8 mouse cellular contexts compared by ENCODE assay signal in genomic region chr11:70465824-70466223, GRCm38 (mm10). TPM values are rescaled to one million over a fixed set of nuclear protein-coding genes. Genes with fewer than 3 reads are reported as not detected.
A peak's percentile ranks its signal among the peaks of the same experiment; 100 is the strongest.
DNase-seq lines count a peak whose midpoint lies in the region; ATAC-seq lines count a peak whose summit lies in the region.

No protein-coding gene starts in this region.

- peak; percentile 40 to 61 for DNase-seq in heart, adult 18-20 months
- DNase-seq in heart, postnatal 25 days (ENCODE audit: low spot score): no peak
- DNase-seq in embryonic facial prominence, embryonic 11.5 days (ENCODE audit: low spot score): peak; percentile 15
- DNase-seq in heart, postnatal 4 days: peak; percentile 65
- peak; percentile 22 for DNase-seq in neural tube, embryonic 11.5 days (ENCODE audit: low spot score)
- DNase-seq in spleen, postnatal 10 days (ENCODE audit: low spot score in 2 of 2): no peak
- DNase-seq in thymus, postnatal 25 days: no peak

- H3K27ac ChIP-seq in embryonic facial prominence, embryonic 11.5 days (replicated peaks; ENCODE audit: low read depth, low read length): no peak overlapping the region
- no peak overlapping the region for H3K27ac ChIP-seq in limb, embryonic 12.5 days
- no peak overlapping the region for H3K27ac ChIP-seq in neural tube, embryonic 11.5 days (ENCODE audit: low read depth, low read length)

- WGBS in embryonic facial prominence, embryonic 11.5 days: 12% methylated on average over 23 of the region's 23 CpGs
- WGBS in limb, embryonic 12.5 days: 10% methylated on average over 23 of the region's 23 CpGs
- WGBS in neural tube, embryonic 11.5 days: 21% methylated on average over 23 of the region's 23 CpGs

- peak overlapping the region; percentile 35 for H3K4me2 ChIP-seq in embryonic facial prominence, embryonic 11.5 days (ENCODE audit: low read depth, low read length)
- H3K4me2 ChIP-seq in limb, embryonic 12.5 days: peak overlapping the region; percentile 53
- H3K4me2 ChIP-seq in neural tube, embryonic 11.5 days (ENCODE audit: low read depth): no peak overlapping the region

- H3K9ac ChIP-seq in embryonic facial prominence, embryonic 11.5 days (replicated peaks; ENCODE audit: low read length): peak overlapping the region; percentile 37
- peak overlapping the region; percentile 52 for H3K9ac ChIP-seq in limb, embryonic 12.5 days (replicated peaks)
- H3K9ac ChIP-seq in neural tube, embryonic 11.5 days (ENCODE audit: low read length): no peak overlapping the region; the same call in 1 of the 2 replicates

- 0 out of 2 replicates have a peak overlapping the region, but pooled peaks have one; percentile 17 for H3K4me3 ChIP-seq in embryonic facial prominence, embryonic 11.5 days (ENCODE audit: low read depth, low read length)
- H3K4me3 ChIP-seq in limb, embryonic 12.5 days (replicated peaks): peak overlapping the region; percentile 27
- H3K4me3 ChIP-seq in neural tube, embryonic 11.5 days (ENCODE audit: low read depth, low read length): no peak overlapping the region

- no peaks in the 10 kb centered on the region for H3K36me3 ChIP-seq in embryonic facial prominence, embryonic 11.5 days (replicated peaks; ENCODE audit: control insufficient read depth, insufficient read depth, low read depth, low read length)
- no peaks in the 10 kb centered on the region for H3K36me3 ChIP-seq in limb, embryonic 12.5 days
- no peaks in the 10 kb centered on the region for H3K36me3 ChIP-seq in neural tube, embryonic 11.5 days (ENCODE audit: control insufficient read depth, insufficient read depth, low read length)

- intact Hi-C loops in heart, postnatal 25 days (cut with DNase I): no loop called here

- ATAC-seq in embryonic facial prominence, embryonic 11.5 days (replicated peaks; ENCODE audit: insufficient number of reproducible peaks, low FRiP score, low TSS enrichment, low read depth): no peak
- ATAC-seq in limb, embryonic 12.5 days (ENCODE audit: insufficient number of reproducible peaks, insufficient read depth, low FRiP score, low TSS enrichment, low read depth): no peak
- ATAC-seq in neural tube, embryonic 11.5 days (ENCODE audit: insufficient read depth, low FRiP score, low TSS enrichment): no peak

- H3K9me3 ChIP-seq in embryonic facial prominence, embryonic 11.5 days (replicated peaks; ENCODE audit: control insufficient read depth, low read length): no peaks in the 10 kb centered on the region
- H3K9me3 ChIP-seq in limb, embryonic 12.5 days: no peaks in the 10 kb centered on the region
- H3K9me3 ChIP-seq in neural tube, embryonic 11.5 days (ENCODE audit: control insufficient read depth, low read length): no peaks in the 10 kb centered on the region

- no peaks in the 10 kb centered on the region; the same call in 1 of the 2 replicates for H3K4me1 ChIP-seq in embryonic facial prominence, embryonic 11.5 days (ENCODE audit: control insufficient read depth, insufficient read depth, low read length)
- H3K4me1 ChIP-seq in limb, embryonic 12.5 days (replicated peaks): peaks cover 10% of the 10 kb centered on the region
- H3K4me1 ChIP-seq in neural tube, embryonic 11.5 days (ENCODE audit: control insufficient read depth, insufficient read depth, low read length): no peaks in the 10 kb centered on the region

- H3K27me3 ChIP-seq in embryonic facial prominence, embryonic 11.5 days (ENCODE audit: control insufficient read depth, insufficient read depth, low read length): peaks cover 13% of the 10 kb centered on the region
- H3K27me3 ChIP-seq in limb, embryonic 12.5 days: peaks cover 64% of the 10 kb centered on the region
- H3K27me3 ChIP-seq in neural tube, embryonic 11.5 days (ENCODE audit: control insufficient read depth, insufficient read depth, low read length): peaks cover 4% of the 10 kb centered on the region

RNA-seq across cellular contexts. Expression of gene Cxcl16, which starts 6.0 kb away (rescaled TPM):
- total RNA-seq in heart, adult 18-20 months (2021): 1 to 10 TPM; 8.3 to 9.9 TPM
- 1 to 10 TPM; 8.4 to 9.4 TPM for total RNA-seq in heart, postnatal 25 days (2021)
- polyA plus RNA-seq in embryonic facial prominence, embryonic 11.5 days (2014; fragmentation: Nextera tagmentation; extraction: Ambion mirVana): 0.81 and 0.91 TPM in 2 replicates
- 1 to 10 TPM; 6.2 to 6.5 TPM for total RNA-seq in heart, postnatal 4 days (2021)
- polyA plus RNA-seq in limb, embryonic 12.5 days (2016; fragmentation: Nextera tagmentation; extraction: Ambion mirVana): 1.1 and 1.9 TPM in 2 replicates
- 0.84 and 0.93 TPM in 2 replicates for polyA plus RNA-seq in neural tube, embryonic 11.5 days (2014; fragmentation: Nextera tagmentation; extraction: Ambion mirVana)

RNA-seq across cellular contexts. Expression of gene Zmynd15, which starts 6.6 kb away (rescaled TPM):
- total RNA-seq in heart, adult 18-20 months (2021): 1 to 10 TPM; 1.7 to 2.8 TPM
- total RNA-seq in heart, postnatal 25 days (2021): 1 to 10 TPM; 2.3 to 2.7 TPM
- polyA plus RNA-seq in embryonic facial prominence, embryonic 11.5 days (2014; fragmentation: Nextera tagmentation; extraction: Ambion mirVana): 0.18 and 0.26 TPM in 2 replicates
- 1 to 10 TPM in 1 of 2 experiments, under 1 TPM in 1; 0.92 to 2.0 TPM for total RNA-seq in heart, postnatal 4 days (2021)
- 0.40 and 0.58 TPM in 2 replicates for polyA plus RNA-seq in limb, embryonic 12.5 days (2016; fragmentation: Nextera tagmentation; extraction: Ambion mirVana)
- polyA plus RNA-seq in neural tube, embryonic 11.5 days (2014; fragmentation: Nextera tagmentation; extraction: Ambion mirVana): 0.19 TPM in 1 of 2 replicates, not detected in the other

RNA-seq across cellular contexts. Expression of gene Med11, which starts 14.1 kb away (rescaled TPM):
- total RNA-seq in heart, adult 18-20 months (2021): 1 to 10 TPM; 7.5 to 8.2 TPM
- 1 to 10 TPM; 7.5 to 8.2 TPM for total RNA-seq in heart, postnatal 25 days (2021)
- polyA plus RNA-seq in embryonic facial prominence, embryonic 11.5 days (2014; fragmentation: Nextera tagmentation; extraction: Ambion mirVana): 38.7 and 46.9 TPM in 2 replicates
- 10 to 100 TPM; 12.3 to 13.2 TPM for total RNA-seq in heart, postnatal 4 days (2021)
- 43.0 and 44.0 TPM in 2 replicates for polyA plus RNA-seq in limb, embryonic 12.5 days (2016; fragmentation: Nextera tagmentation; extraction: Ambion mirVana)
- polyA plus RNA-seq in neural tube, embryonic 11.5 days (2014; fragmentation: Nextera tagmentation; extraction: Ambion mirVana): 39.1 and 41.6 TPM in 2 replicates

RNA-seq across cellular contexts. Expression of gene Arrb2, which starts 33.4 kb away (rescaled TPM):
- 10 to 100 TPM; 11.3 to 12.5 TPM for total RNA-seq in heart, adult 18-20 months (2021)
- 10 to 100 TPM in 1 of 2 experiments, 1 to 10 TPM in 1; 9.0 to 11.6 TPM for total RNA-seq in heart, postnatal 25 days (2021)
- 21.4 and 24.1 TPM in 2 replicates for polyA plus RNA-seq in embryonic facial prominence, embryonic 11.5 days (2014; fragmentation: Nextera tagmentation; extraction: Ambion mirVana)
- 10 to 100 TPM; 12.0 to 12.7 TPM for total RNA-seq in heart, postnatal 4 days (2021)
- polyA plus RNA-seq in limb, embryonic 12.5 days (2016; fragmentation: Nextera tagmentation; extraction: Ambion mirVana): 18.8 and 19.5 TPM in 2 replicates
- polyA plus RNA-seq in neural tube, embryonic 11.5 days (2014; fragmentation: Nextera tagmentation; extraction: Ambion mirVana): 24.2 and 31.0 TPM in 2 replicates

RNA-seq across cellular contexts. Expression of gene Tm4sf5, which starts 39.2 kb away (rescaled TPM):
- 1 to 10 TPM; 1.4 to 2.4 TPM for total RNA-seq in heart, adult 18-20 months (2021)
- 1 to 10 TPM in 1 of 2 experiments, under 1 TPM in 1; 0.78 to 1.7 TPM for total RNA-seq in heart, postnatal 25 days (2021)
- polyA plus RNA-seq in embryonic facial prominence, embryonic 11.5 days (2014; fragmentation: Nextera tagmentation; extraction: Ambion mirVana): 0.36 TPM in 1 of 2 replicates, not detected in the other
- total RNA-seq in heart, postnatal 4 days (2021): 1 to 10 TPM; 1.7 to 2.5 TPM
- polyA plus RNA-seq in limb, embryonic 12.5 days (2016; fragmentation: Nextera tagmentation; extraction: Ambion mirVana): 0.36 and 1.4 TPM in 2 replicates
- polyA plus RNA-seq in neural tube, embryonic 11.5 days (2014; fragmentation: Nextera tagmentation; extraction: Ambion mirVana): not detected in 2 replicates

Comparison
In these comparisons a context has a peak if more than half of its experiments do, and no peak if none do; other contexts are left out.
1. DNase-seq: peak in heart, adult 18-20 months (2 of 2), embryonic facial prominence, embryonic 11.5 days (single experiment), heart, postnatal 4 days (single experiment) and neural tube, embryonic 11.5 days (single experiment); none in heart, postnatal 25 days (single experiment), spleen, postnatal 10 days (0 of 2) and thymus, postnatal 25 days (single experiment).